Comparison of ENCODE assay signal across 25 mouse cellular contexts in genomic region chr13:44926311-44926710, GRCm38 (mm10).
DNase-seq lines count a peak whose midpoint lies in the region; ATAC-seq and TF ChIP-seq lines count a peak whose summit lies in the region.
"Had no signal": no experiment of that assay in that cellular context is flagged by ENCODE, and none has a peak within 500 bp of the region (broad histone marks: within the 10 kb centered on the region; RNA-seq: fewer than 3 reads in every experiment).

No protein-coding gene starts in this region.

- H3K27me3 ChIP-seq in lung, postnatal 0 days (replicated peaks; ENCODE audit: insufficient read depth, low read length) = no peaks in the 10 kb centered on the region
- H3K27me3 ChIP-seq: CH12.LX; embryonic facial prominence, embryonic 12.5 days; forebrain, embryonic 13.5 days; forebrain, embryonic 15.5 days; Patski had no signal

- H3K9me3 ChIP-seq in lung, postnatal 0 days (ENCODE audit: low read length) = no peaks in the 10 kb centered on the region
- H3K9me3 ChIP-seq: embryonic facial prominence, embryonic 10.5 days; embryonic facial prominence, embryonic 12.5 days; forebrain, embryonic 13.5 days; forebrain, embryonic 15.5 days; G1E had no signal

- peak; percentile 47 for DNase-seq in lung, postnatal 0 days (ENCODE audit: low spot score)
- DNase-seq in lung, postnatal 4 days = no peak
- DNase-seq in kidney, adult 8-10 months = no peak
- no peak for DNase-seq in liver
- DNase-seq: adrenal gland, adult 8-10 months; adrenal gland, postnatal 14 days; adrenal gland, postnatal 36 days; B cell, adult 2 months; cerebellum, adult 11-12 months; cerebellum, adult 2 months; cerebellum, adult 9-10 months; cerebellum, postnatal 10 days; cerebellum, postnatal 25 days; forebrain, postnatal 0 days had no signal

- H3K27ac ChIP-seq in lung, postnatal 0 days (ENCODE audit: low read length) = no peak overlapping the region
- H3K27ac ChIP-seq: embryonic facial prominence, embryonic 10.5 days; embryonic facial prominence, embryonic 12.5 days; forebrain, embryonic 13.5 days; forebrain, embryonic 15.5 days had no signal

- peaks cover 18% of the 10 kb centered on the region; the same call in 1 of the 2 replicates for H3K36me3 ChIP-seq in lung, postnatal 0 days (ENCODE audit: insufficient read depth, low read length)

- H3K4me1 ChIP-seq in lung, postnatal 0 days (ENCODE audit: insufficient read depth, low read depth, low read length) = no peaks in the 10 kb centered on the region
- H3K4me1 ChIP-seq: embryonic facial prominence, embryonic 10.5 days; embryonic facial prominence, embryonic 12.5 days; forebrain, embryonic 13.5 days; forebrain, embryonic 15.5 days had no signal

- WGBS in lung, postnatal 0 days = 66% methylated on average over 2 of the region's 2 CpGs

- no peak for TF ChIP-seq CTCF in lung, postnatal 0 days (IDR thresholded peaks at IDR 0.05)

- peak; percentile 11; the same call in 1 of the 2 replicates for ATAC-seq in lung, postnatal 0 days
- ATAC-seq in granulocyte monocyte progenitor cell, adult 5-6 weeks (replicated peaks; ENCODE audit: poor library complexity, severe bottlenecking) = peak; percentile 76
- peak; percentile 47 for ATAC-seq in megakaryocyte progenitor cell, adult 5-6 weeks (replicated peaks; ENCODE audit: poor library complexity)
- ATAC-seq: activated CD4-positive, CD25-positive, alpha-beta regulatory T cell, adult 4 months; CD4-positive, CD25-positive, alpha-beta regulatory T cell, adult 4 months; forebrain, embryonic 13.5 days; forebrain, embryonic 15.5 days; forebrain, postnatal 0 days; Patski had no signal

- H3K4me3 ChIP-seq in lung, postnatal 0 days (ENCODE audit: low read depth, low read length) = no peak overlapping the region
- H3K4me3 ChIP-seq: embryonic facial prominence, embryonic 10.5 days; embryonic facial prominence, embryonic 12.5 days; forebrain, embryonic 13.5 days; forebrain, embryonic 15.5 days had no signal

- no peak for TF ChIP-seq EP300 in lung, postnatal 0 days (IDR thresholded peaks at IDR 0.05)

- no peak overlapping the region for H3K9ac ChIP-seq in lung, postnatal 0 days (replicated peaks; ENCODE audit: low read depth)
- H3K9ac ChIP-seq: embryonic facial prominence, embryonic 12.5 days; forebrain, embryonic 13.5 days; forebrain, embryonic 15.5 days; forebrain, postnatal 0 days had no signal

- H3K4me2 ChIP-seq in lung, postnatal 0 days (replicated peaks; ENCODE audit: low read depth, low read length) = no peak overlapping the region
- H3K4me2 ChIP-seq: embryonic facial prominence, embryonic 12.5 days; forebrain, embryonic 13.5 days; forebrain, embryonic 15.5 days had no signal

Comparison
In these comparisons a context has a peak if more than half of its experiments do, and no peak if none do; other contexts are left out.
1. ATAC-seq: peak in every context shown above with its lines; median percentile 76 in granulocyte monocyte progenitor cell, adult 5-6 weeks; 47 in megakaryocyte progenitor cell, adult 5-6 weeks; 11 in lung, postnatal 0 days.